Mouse (Mus musculus) cerebellum, postnatal 25 days (tissue): ENCODE data around the gene Casz1.

Experiments
- DNase-seq, 2 experiments: peaks; one replicate each; pipeline ENCODE4 v3.0.0; 2021; ENCODE audit warnings: mixed read lengths in 2 of 2

Gene Casz1

DNA sequence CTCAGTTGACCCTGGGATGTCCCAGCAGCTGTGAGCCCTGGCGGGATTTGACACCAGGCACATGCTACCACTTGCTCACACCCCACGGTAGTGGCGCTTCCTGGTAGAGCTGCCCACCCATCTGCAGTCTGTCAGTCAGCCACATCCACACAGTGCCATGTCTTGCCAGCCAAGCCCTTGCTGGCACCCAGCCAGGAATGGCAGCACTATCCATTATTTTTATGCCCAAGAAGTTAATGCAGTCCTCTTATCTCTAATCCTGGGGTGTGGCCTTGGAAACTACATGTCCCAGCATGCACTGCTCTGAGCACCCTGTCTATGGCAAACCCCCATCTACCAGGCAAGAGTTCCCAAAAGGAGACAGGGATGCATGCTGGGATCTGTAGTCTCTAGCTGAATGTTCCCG is 141.2 kb downstream of the Casz1 start:
- DNase-seq, result peak; percentile 37 to 58

DNA sequence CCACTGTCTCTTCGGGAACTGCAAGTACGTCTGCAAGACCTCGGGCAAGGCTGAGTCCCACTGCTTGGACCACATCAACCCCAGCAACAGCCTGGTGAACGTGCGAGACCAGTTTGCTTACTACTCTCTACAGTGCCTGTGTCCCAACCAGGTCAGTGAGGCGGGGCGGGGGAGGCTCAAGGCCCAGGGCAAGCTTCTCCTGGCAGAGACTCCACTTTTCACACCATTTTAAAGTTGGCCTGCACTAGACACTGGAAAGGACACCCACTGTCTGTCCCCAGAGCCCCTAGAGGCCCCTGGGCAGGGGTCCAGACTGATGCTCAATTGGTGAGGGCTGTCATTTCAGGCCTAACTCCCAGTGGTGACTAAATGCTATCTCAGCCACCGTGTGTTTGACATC is 141.8 kb downstream of the Casz1 start:
- no peak for DNase-seq

DNA sequence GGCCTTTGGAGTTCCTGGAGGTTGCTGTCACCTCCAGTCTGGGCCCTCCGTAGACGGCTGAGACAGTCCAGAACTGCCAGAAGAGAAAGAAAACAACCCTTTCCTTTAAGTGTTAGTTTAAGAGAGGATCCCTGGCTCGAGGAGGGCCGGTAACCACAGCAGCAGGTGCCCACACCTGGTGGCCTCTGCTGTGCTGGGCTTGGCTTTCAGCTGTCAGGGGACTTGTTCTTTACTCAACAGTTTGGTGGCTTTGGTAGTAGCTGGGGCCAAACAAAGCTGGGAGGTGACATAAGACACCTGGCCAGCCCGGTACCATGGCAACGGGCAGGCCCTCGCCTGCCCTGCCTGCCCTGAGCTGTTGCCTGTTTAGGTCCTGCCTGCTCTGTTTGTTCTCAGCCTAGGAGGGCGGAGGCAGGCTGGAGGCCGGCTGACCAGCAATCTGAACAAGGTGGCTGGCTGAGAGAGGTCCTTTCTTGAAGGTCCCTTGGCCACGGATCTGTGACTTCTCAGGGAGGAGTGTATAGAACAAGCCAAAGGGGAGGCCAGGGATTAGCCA is 143.7 kb downstream of the Casz1 start:
- DNase-seq, result no peak

DNA sequence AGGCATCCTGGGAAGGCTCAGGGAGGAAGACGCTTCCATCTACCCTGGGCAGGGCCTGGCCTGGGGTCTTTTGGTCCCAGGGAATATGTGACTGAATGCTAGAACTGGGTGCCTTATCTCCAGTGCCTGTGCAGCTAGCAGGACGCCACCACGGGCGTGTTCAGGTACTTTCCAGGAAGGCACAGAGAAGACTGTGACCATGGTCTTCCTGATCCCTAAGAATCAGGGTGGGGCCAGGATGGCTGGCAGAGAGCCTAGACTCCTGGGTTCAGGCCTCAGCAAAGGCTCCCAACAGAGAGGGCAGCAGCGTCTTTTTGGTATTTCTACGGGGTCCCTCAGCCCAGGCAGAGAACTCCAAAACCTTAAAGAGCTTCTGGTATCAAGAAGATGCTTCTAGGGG is 146.3 kb downstream of the Casz1 start:
- no peak for DNase-seq

DNA sequence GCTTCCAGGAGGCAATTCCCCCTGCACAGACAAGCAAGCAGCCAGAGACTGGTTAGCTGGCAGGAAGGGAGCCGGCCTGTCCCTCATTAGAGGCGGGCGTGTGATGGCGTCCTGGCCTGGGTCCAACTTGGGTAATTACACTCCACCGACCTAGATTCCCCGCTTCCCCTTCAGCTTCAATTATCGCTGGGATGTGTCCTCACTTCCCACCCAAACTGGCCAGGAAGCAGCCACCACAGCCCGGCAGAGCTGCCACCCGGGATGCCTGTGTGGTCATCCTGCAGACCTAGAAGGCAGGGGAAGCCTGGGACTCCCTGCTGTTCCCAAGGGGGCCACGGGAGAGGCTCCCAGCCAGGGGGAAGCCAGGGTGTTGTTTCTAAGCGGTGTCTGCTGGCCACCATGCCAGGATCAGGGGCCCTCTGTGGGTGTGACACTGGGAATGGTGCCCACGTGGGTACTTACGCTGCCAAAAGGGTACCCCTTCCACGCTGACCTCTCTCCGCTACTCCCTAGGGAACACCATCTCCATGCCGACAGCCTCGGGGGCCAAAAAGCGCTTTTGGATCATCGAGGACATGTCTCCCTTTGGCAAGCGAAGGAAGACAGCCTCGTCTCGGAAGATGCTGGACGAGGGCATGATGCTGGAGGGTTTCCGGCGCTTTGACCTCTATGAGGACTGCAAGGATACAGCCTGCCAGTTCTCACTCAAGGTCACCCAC is 146.9 kb downstream of the Casz1 start:
- peak; percentile 50 to 72 for DNase-seq

DNA sequence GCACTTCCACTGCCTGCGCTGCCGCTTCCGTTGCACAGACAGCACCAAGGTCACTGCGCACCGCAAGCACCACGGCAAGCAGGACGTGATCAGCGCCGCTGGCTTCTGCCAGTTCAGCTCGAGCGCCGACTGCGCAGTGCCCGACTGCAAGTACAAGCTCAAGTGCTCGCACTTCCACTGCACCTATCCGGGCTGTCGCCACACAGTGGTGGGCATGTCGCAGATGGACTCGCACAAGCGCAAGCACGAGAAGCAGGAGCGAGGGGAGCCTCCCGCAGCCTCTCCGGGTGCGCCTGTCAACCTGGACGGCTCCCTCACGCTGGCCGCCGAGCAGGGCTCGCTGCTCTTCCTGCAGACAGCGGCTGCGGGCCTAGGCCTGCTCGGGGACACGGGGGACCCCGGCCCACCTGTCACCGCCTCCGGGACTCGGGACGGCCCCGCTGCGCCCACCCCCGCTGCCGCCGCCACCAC is 147.6 kb downstream of the Casz1 start:
- peak; percentile 43 to 49 for DNase-seq

DNA sequence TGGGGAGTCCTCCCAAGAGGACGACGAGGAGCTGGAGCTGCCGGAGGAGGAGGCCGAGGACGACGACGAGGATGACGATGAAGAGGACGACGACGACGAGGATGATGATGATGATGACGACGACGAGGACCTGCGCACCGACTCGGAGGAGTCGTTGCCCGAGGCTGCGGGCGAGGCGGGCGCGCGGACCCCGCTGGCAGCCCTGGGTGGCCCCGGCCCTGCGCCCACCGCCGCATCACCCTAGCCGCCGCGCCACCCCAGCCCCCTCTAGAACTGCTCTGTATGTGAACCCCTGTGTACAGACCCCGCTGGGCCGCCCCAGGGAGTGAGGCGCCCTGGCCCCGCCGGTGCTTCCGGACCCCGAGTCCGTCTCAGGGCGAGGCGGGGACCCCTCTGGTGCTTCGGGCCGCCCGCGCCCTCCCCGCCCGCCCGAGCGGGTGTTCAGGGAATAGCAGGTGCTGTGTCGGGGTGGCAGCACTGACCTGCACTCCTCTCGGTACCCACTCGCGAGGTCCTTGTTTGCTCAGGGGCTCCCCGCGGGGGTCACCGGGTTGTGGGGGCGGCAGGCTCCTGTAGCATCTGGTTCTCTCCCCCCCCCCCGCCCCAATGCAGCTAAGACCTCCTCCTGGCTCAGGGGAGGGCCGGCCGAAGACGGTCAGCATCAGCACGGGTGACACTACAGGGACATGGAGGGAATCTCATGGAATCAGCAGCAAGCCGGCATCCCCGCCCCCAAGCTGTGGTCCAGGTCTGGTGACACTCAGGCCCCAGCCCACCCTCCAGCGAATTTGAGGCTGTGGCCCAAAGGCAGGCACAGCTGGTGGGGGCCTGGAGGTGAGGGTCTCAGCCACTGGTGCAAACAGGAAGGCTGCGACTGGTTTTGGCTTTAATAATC is 148.3 kb downstream of the Casz1 start:
- no peak for DNase-seq

DNA sequence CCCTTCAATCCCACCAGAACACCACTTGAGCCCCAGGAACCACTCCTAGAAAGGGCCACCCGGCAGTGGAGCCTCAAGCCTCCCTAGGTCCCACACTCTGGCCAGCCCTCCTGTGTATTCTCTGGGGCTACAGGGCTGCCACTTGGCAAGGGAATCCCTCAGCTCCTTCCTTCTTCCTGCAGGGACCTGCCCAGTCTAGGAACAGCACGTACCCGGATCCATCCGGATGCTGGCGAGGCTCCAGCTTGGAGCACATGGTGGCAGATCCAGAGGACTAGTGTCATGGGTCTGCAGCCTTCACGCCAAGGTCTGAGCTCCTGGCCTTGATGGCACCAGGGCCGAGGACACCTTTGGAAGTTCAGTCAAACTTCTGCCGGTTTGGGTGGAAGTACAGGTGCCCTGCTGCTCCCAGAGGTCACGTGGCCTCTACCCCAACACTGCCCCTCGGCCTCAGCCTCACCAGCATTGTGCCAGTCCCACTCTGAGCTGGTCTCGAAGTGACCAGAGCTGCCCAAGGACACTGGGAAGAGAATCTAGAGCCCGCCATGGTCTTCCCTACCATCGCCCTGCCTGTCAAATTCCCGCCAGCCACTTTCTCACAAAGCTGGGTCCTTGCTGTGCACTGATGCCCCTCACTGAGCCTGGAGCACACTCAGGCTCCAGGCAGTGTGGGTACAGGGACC is 151.0 kb downstream of the Casz1 start:
- DNase-seq, result peak; percentile 72 to 75

DNA sequence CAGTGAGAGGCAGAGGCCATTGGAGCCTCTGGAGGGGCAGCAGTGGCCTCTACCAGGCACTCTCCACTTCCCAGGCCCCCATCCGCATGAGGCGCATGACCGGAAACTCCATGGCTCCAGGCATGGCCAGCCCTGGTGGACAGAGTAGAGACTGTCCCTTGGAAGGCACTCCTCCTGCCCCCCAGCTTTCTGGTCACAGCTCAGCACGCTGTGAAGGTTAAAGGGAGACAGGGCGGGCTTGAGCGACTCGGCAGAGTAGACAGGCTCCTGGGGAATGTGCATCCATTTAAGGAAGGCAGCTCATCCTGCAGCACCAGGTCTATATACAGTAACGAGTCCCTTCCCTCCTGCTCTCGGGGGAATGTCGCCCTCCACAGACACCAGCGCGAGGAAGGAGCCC is 155.8 kb downstream of the Casz1 start:
- DNase-seq, result no peak

DNA sequence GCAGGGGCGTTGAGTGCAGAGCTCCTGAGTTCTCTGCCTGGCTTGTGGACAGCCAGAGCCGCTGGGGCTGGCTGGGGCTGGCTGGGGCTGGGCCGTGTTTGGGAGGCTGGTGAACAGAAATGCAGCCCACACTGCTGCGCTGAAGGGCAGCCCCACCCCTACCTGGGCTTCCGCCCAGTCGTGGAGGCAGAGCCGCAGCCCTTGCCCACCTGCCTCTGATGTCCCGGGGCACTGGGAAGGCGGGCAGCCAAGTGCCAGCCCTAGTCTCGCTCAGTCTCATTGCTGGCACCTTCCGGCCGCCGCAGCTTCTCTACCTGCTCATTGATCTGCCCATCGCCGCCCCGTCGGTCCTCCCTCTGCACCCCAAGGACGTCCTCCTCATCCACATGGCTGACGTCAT is 156.9 kb downstream of the Casz1 start:
- DNase-seq, result no peak

DNA sequence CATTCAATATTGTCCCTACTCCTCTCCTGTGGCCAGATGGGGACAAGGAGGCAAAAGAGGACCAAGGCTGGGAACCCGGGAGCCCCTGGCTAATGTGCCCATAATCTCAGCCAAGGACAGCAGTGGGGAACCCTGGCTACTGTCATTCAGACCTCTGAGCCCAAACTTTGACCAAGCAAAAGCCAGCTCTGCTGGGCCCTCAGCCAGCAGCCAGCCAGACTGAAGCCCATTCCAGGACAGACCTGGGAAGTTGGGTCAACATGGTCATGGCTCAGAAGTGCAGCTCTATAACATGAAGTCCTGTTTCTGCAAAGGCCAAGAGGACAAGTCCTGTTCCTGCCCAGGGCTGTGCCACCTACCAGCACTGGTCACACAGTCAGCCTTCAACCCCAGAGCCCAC is 157.9 kb downstream of the Casz1 start:
- no peak for DNase-seq

DNA sequence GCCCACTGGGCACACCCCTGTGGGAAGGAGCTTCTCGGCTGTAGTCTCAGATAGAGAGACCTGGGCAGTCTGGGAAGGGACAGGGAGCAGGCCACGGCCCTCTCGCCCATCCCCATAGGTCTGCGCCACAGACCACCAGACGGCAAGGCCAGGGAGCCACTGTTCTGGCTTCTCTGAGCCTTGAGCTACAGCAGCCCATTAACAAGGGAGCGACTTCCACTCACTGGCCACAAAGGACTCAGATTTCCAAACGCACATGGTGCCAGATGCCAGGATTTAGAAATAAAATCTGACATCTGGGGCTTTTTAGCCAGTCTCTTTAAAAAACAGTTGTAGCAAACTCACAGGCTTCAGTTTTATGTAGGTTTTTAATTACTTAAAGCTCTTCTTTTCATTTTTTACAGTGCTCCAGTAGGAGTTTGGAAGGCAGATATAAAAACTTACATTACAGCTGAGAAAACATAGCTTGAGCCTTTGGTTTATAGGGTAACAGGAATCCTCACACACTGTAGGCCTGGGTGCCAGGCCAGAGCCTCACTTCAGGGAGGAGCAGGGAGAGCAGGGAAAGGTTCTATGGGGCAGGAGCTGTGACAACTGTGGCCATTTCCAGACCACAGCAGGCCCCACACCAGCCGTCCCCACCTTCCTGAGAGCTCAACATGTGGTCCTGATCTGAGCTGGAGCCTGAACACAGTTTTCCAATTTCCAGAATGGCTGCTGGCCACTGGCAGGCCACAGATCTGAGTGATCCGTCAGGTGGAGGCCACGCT is 160.5 kb downstream of the Casz1 start:
- DNase-seq, result no peak

DNA sequence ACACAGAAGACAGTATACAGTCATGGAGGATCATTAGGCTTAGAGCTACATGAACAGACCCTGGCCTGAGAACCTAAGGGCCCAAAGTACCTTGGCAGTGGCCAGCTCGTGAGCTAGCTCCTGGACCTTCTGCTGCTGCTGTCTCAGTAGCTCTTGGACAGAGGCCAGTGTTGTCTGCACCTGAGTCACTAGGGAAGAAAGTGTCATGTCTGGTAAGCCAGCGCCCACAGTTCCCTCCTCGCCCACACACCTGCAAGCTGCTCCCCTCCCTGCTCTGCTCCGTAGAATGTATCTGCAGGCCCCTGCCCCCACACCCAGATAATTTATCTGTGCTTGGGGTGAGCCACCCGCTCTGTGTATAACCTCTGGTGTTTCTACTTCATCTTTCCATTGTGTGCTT is 161.9 kb downstream of the Casz1 start:
- no peak for DNase-seq

DNA sequence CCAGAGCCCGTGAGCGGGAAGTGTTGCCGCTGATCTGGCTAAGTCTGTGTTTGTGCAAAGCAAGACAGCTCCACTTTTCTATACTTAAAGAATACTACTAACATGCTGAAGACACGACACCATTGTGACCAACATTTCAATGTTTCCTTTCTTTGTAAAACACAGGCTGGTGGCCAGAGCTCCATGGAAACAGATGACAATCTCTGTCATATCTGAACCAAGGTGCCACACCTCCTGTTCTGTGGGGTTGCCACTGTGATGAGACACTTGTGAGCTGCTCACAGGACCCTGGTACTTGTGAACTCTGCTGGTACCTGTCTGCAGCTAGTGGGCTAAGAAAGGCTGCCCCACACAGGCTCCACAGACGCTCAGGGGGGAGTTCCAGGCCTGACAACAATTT is 164.6 kb downstream of the Casz1 start:
- DNase-seq, result no peak

DNA sequence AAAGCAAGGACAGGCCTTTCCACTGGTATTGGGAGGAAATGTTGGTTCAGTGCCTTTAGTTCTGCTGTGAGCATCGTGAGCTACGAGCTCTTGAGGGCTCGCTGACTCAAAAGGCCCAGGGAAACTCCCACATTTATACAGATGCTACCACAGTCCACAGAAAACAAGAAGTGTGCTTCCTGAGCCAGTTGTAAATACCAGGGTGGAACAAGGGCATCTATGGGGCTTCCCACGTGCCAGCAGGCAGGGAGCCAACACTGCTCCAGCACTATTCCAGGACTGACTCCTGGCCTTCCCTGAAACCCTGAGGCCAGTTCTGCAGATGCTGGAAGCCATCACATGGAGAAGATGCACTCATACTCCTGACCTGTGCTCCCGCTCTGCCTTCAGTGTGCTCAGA is 165.4 kb downstream of the Casz1 start:
- peak; percentile 31 to 55 for DNase-seq

DNA sequence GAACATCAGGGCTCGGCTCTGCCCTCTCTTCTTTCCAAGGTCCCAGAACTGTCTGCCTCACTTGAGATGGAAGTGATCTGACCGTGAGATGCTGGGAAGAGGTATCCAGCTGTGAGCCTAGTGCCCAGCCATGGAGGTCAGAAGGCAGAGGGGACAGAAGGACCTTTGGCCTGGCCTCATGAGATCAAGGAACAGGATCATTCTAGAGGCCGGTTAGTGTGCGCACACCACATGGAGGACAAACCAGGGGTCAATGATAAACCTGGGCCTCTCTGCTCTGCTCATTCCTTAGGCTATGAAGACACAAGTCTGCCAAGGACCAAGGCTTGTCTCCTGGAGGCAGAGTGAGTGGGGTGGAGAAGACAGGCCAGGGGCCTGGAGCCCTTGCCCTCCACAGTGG is 166.5 kb downstream of the Casz1 start:
- DNase-seq, result no peak

DNA sequence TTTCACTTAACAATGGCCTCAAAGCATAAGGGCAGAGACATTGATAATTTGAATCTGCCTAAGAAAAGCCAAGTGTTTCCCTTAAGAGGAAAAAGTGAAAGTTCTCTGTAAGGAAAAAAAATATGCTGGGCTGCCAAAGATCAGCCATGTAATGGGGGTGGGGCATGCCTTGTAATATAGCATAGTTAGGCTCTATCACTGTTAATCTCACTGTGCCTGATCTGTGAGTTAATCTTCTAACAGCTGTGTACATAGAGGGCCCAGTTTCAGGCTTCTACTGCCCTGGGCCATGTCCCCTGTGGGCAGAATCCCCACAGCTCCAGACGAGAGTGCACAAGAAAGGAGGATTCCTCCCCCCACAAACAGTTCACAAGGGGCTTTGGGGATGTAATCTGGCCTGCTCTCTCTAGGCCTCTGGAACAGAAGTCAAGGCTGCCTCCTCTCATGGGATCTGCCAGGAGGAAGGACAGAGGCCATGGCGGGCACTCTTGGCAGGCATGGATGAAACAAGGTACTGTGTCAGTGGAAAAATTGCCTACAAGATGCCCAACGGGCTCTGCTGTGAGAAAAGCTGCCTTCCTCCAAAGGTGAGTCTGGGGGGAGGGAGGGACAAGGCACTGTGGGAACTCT is 167.5 kb downstream of the Casz1 start:
- DNase-seq, result no peak

DNA sequence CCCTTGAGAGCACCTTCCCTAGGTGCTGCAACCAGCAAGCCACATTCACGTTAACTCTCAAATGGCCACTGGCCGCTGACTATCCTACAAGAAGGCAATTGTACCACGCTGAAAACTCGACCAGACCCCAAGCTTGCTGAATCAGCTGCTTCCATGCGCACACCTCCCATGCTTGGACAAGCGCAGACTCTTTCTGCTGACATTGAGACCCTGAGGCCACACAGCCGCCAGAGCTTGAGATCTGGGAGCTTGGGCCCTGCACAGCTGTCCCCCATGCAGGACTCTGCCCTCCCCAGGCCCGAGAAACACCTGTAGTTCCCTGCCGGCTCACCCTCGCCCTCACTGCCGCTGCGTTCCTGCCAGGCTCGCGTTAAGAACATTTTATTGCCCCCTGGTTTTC is 168.5 kb downstream of the Casz1 start:
- DNase-seq, result no peak

DNA sequence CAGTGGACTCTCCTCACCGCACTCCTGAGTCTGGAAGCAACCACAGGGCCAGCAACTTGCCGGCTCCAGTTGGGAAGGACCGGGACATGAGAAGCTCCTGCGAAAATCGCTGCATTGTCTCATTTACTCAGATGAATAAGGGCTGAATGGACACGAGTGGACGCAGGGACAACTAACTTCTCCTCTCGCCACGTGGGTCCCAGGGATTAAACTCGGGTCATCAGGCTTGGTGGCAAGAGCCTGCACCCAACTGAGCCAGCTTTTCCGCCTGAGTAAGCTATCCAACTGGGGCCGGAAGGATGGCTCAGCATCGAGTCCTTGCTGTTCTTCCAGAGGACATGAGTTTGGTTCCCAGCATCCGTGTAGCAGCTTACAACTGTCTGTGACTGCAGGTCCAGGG is 169.2 kb downstream of the Casz1 start:
- no peak for DNase-seq

DNA sequence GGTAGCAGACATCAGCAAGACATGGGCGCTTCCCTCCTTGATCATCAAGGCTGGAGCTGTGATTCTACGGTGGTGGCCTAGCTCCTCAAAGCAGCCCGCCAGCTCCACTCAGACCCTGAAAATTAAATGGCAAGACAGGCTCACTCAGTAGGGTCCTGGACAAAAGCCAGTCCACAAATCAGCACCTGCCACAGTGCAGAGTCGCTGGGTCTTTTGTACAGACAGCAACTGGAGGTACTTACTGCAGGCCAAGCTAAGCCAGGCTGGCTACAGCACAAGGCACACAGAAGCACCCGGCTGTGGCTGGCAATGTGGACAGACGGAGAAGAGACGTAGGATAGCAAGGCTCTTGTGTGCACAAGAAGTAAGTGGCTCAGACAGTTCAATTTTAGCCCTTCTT is 170.6 kb downstream of the Casz1 start:
- DNase-seq, result peak; percentile 38 to 51

DNA sequence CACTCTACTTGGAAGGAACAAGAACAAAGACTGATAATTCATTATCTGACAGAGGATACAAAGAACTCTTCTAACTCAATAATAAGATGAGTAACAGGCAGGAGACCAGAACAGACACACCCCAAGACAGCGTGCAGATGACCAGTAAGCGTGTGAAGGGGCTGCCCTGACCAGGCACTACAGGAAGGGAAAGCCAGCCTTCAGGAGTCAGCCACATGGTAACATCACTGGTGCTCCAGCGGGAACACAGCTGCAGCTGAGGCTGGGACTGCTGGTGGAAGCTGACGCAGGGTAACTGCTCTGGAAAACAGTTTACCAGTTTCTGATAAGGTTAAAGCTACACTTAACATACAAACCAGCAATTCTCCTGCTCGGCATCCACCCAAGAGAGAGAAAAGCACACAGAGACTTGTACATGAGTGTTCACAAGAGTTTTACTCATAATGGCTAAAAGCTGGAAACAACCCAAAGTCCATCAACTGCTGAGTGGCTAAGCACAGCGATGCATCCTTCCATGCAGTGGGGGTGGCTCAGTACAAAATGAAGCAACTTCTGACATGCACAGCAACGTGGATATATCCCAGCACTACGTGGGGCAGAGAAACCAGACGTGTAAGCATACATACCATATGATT is 174.1 kb downstream of the Casz1 start:
- DNase-seq, result no peak
